Mouse (Mus musculus): ENCODE results near the gene Rpl5. TPM values are rescaled to one million over a fixed set of nuclear protein-coding genes. Genes with fewer than 3 reads are reported as not detected.
"Not testable (repeated sequence)": the region's sequence is repeated elsewhere in the genome, so short reads cannot be mapped to it uniquely, and the experiment has no call there.

Gene Rpl5
- polyA plus RNA-seq, 1 experiment from 2014 or later: 91.7 TPM

GRCm38 (mm10) chr5:107873886-107874302, 26.4 kb upstream of the Rpl5 start:
- Histone ChIP-seq H3K27ac (replicated peaks) (no peak overlapping the region), H3K4me1 (0 out of 2 replicates have a peak, but pooled peaks cover 3% of the 10 kb centered on the region), H3K4me3 (no peak overlapping the region), H3K36me3 (replicated peaks) (no peaks in the 10 kb centered on the region), H3K27me3 (replicated peaks; ENCODE audit: low read depth, poor library complexity, severe bottlenecking) (peaks cover 16% of the 10 kb centered on the region), H3K9me3 (no peaks in the 10 kb centered on the region)
- no peak for DNase-seq (ENCODE audit: low spot score)
- WGBS: 75% methylated on average over 7 of the region's 7 CpGs

- no peak within 1 kb of the TSS for H3K27ac ChIP-seq (replicated peaks)
- 51% methylated on average over 4 of the region's 4 CpGs for WGBS
- H3K9me3 ChIP-seq: no peaks in the 10 kb centered on the region
Measured at GRCm38 (mm10) chr5:107874561-107875260, 25.6 kb upstream of the Rpl5 start, which contains the start of gene Evi5. Gene Evi5 (minus strand): TSS chr5:107875107.

GRCm38 (mm10) chr5:107875261-107875611, 25.1 kb upstream of the Rpl5 start:
- Histone ChIP-seq H3K27me3 (replicated peaks; ENCODE audit: low read depth, poor library complexity, severe bottlenecking) (peaks cover 14% of the 10 kb centered on the region), H3K4me3 (no peak overlapping the region), H3K4me1 (0 out of 2 replicates have a peak, but pooled peaks cover 3% of the 10 kb centered on the region), H3K27ac (replicated peaks) (no peak overlapping the region), H3K9me3 (no peaks in the 10 kb centered on the region), H3K36me3 (replicated peaks) (no peaks in the 10 kb centered on the region)
- DNase-seq (ENCODE audit: low spot score): no peak

More at GRCm38 (mm10) chr5:107874561-107875260, 25.6 kb upstream of the Rpl5 start, which contains the start of gene Evi5:
- DNase-seq (ENCODE audit: low spot score): no peak
- Histone ChIP-seq H3K27me3 (replicated peaks; ENCODE audit: low read depth, poor library complexity, severe bottlenecking) (peaks cover 16% of the 10 kb centered on the region), H3K36me3 (replicated peaks) (no peaks in the 10 kb centered on the region), H3K4me1 (0 out of 2 replicates have a peak, but pooled peaks cover 3% of the 10 kb centered on the region), H3K4me3 (no peak within 1 kb of the TSS)

GRCm38 (mm10) chr5:107877053-107877452, 23.2 kb upstream of the Rpl5 start:
- Histone ChIP-seq H3K36me3 (replicated peaks) (no peaks in the 10 kb centered on the region), H3K4me1 (0 out of 2 replicates have a peak, but pooled peaks cover 3% of the 10 kb centered on the region), H3K4me3 (no peak overlapping the region), H3K9me3 (no peaks in the 10 kb centered on the region), H3K27ac (replicated peaks) (no peak overlapping the region), H3K27me3 (replicated peaks; ENCODE audit: low read depth, poor library complexity, severe bottlenecking) (no peaks in the 10 kb centered on the region)
- 76% methylated on average over 1 of the region's 1 CpGs for WGBS
- no peak for DNase-seq (ENCODE audit: low spot score)

GRCm38 (mm10) chr5:107880710-107881109, 19.6 kb upstream of the Rpl5 start:
- H3K4me1 ChIP-seq: no peaks in the 10 kb centered on the region
- 78% methylated on average over 5 of the region's 5 CpGs for WGBS
- no peaks in the 10 kb centered on the region for H3K36me3 ChIP-seq (replicated peaks)
- DNase-seq (ENCODE audit: low spot score): no peak
- no peaks in the 10 kb centered on the region for H3K9me3 ChIP-seq
- H3K27ac ChIP-seq (replicated peaks): no peak overlapping the region
- H3K27me3 ChIP-seq (replicated peaks; ENCODE audit: low read depth, poor library complexity, severe bottlenecking): no peaks in the 10 kb centered on the region
- H3K4me3 ChIP-seq: no peak overlapping the region

GRCm38 (mm10) chr5:107889994-107890888, 10.1 kb upstream of the Rpl5 start:
- Histone ChIP-seq H3K4me1 (no peaks in the 10 kb centered on the region), H3K27ac (replicated peaks) (no peak overlapping the region), H3K4me3 (no peak overlapping the region), H3K9me3 (no peaks in the 10 kb centered on the region), H3K27me3 (replicated peaks; ENCODE audit: low read depth, poor library complexity, severe bottlenecking) (no peaks in the 10 kb centered on the region), H3K36me3 (replicated peaks) (no peaks in the 10 kb centered on the region)
- no peak for DNase-seq (ENCODE audit: low spot score)
- 64% methylated on average over 9 of the region's 9 CpGs for WGBS

- H3K27ac ChIP-seq (replicated peaks); H3K4me1 ChIP-seq; H3K4me3 ChIP-seq; H3K36me3 ChIP-seq (replicated peaks); H3K27me3 ChIP-seq (replicated peaks; ENCODE audit: low read depth, poor library complexity, severe bottlenecking); H3K9me3 ChIP-seq; DNase-seq (ENCODE audit: low spot score): not testable (repeated sequence)
- 55% methylated on average over 1 of the region's 1 CpGs for WGBS
Measured at GRCm38 (mm10) chr5:107891515-107891914, 8.8 kb upstream of the Rpl5 start.

- Histone ChIP-seq H3K27me3 (replicated peaks; ENCODE audit: low read depth, poor library complexity, severe bottlenecking) (no peaks in the 10 kb centered on the region), H3K4me1 (no peaks in the 10 kb centered on the region), H3K27ac (replicated peaks) (no peak overlapping the region), H3K9me3 (no peaks in the 10 kb centered on the region), H3K36me3 (replicated peaks) (no peaks in the 10 kb centered on the region), H3K4me3 (no peak overlapping the region)
- no peak for DNase-seq (ENCODE audit: low spot score)
- WGBS: 76% methylated on average over 7 of the region's 7 CpGs
Measured at GRCm38 (mm10) chr5:107894676-107895075, 5.6 kb upstream of the Rpl5 start.

GRCm38 (mm10) chr5:107896265-107896664, 4.0 kb upstream of the Rpl5 start:
- no peaks in the 10 kb centered on the region for H3K4me1 ChIP-seq
- H3K9me3 ChIP-seq: no peaks in the 10 kb centered on the region
- no peak for DNase-seq (ENCODE audit: low spot score)
- 64% methylated on average over 1 of the region's 1 CpGs for WGBS
- H3K27me3 ChIP-seq (replicated peaks; ENCODE audit: low read depth, poor library complexity, severe bottlenecking): no peaks in the 10 kb centered on the region
- H3K27ac ChIP-seq (replicated peaks): no peak overlapping the region
- no peak overlapping the region for H3K4me3 ChIP-seq
- H3K36me3 ChIP-seq (replicated peaks): no peaks in the 10 kb centered on the region

GRCm38 (mm10) chr5:107901014-107901615, 813 bp downstream of the Rpl5 start:
- WGBS: under 1% methylated on average over 23 of the region's 23 CpGs
- Histone ChIP-seq H3K4me3 (peak overlapping the region; percentile 99), H3K27me3 (replicated peaks; ENCODE audit: low read depth, poor library complexity, severe bottlenecking) (no peaks in the 10 kb centered on the region), H3K27ac (replicated peaks) (peak overlapping the region; percentile 96), H3K36me3 (replicated peaks) (peaks cover 43% of the 10 kb centered on the region), H3K9me3 (no peaks in the 10 kb centered on the region), H3K4me1 (peaks cover 10% of the 10 kb centered on the region)
- DNase-seq (ENCODE audit: low spot score): no peak

- Histone ChIP-seq H3K27me3 (replicated peaks; ENCODE audit: low read depth, poor library complexity, severe bottlenecking) (no peaks in the 10 kb centered on the region), H3K36me3 (replicated peaks) (peaks cover 75% of the 10 kb centered on the region), H3K4me1 (peaks cover 10% of the 10 kb centered on the region), H3K9me3 (no peaks in the 10 kb centered on the region), H3K4me3 (no peak overlapping the region), H3K27ac (replicated peaks) (no peak overlapping the region)
- no peak for DNase-seq (ENCODE audit: low spot score)
- WGBS: 83% methylated on average over 3 of the region's 3 CpGs
Measured at GRCm38 (mm10) chr5:107904325-107904724, 4.0 kb downstream of the Rpl5 start.

GRCm38 (mm10) chr5:107908514-107909110, 8.3 kb downstream of the Rpl5 start:
- Histone ChIP-seq H3K27ac (replicated peaks) (no peak overlapping the region), H3K4me3 (no peak overlapping the region), H3K27me3 (replicated peaks; ENCODE audit: low read depth, poor library complexity, severe bottlenecking) (no peaks in the 10 kb centered on the region), H3K36me3 (replicated peaks) (peaks cover 74% of the 10 kb centered on the region), H3K9me3 (no peaks in the 10 kb centered on the region), H3K4me1 (no peaks in the 10 kb centered on the region)
- 91% methylated on average over 2 of the region's 2 CpGs for WGBS
- no peak for DNase-seq (ENCODE audit: low spot score)

All from embryonic facial prominence, embryonic 10.5 days (tissue).